ENCODE assay signal across 10 mouse cellular contexts in the genomic region with DNA sequence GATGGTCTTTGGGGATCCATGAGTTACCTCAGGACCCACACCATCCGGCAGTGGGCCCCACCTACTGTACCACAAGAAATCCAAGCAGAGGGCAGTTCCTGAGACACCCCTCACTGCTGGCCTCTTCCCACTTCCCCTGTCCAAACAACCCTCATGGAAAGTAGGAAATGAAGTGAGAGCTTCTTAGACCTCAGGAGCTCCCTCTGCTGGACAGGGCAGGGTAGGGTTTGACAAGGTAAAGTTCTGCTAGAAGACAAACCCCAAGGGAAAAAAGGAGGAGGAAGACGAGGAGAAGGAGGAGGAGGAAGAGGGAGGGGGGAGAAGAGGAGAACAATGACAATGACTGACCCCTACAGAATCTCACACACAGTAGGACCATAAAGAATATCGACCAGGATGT. TPM values are rescaled to one million over a fixed set of nuclear protein-coding genes. Genes with fewer than 3 reads are reported as not detected.
DNase-seq lines count a peak whose midpoint lies in the region; ATAC-seq and TF ChIP-seq lines count a peak whose summit lies in the region.
"Had no signal": no experiment of that assay in that cellular context is flagged by ENCODE, and none has a peak within 500 bp of the region (broad histone marks: within the 10 kb centered on the region; RNA-seq: fewer than 3 reads in every experiment).

No protein-coding gene starts in this region.

- H3K27me3 ChIP-seq in hindbrain, embryonic 11.5 days (ENCODE audit: control insufficient read depth, insufficient read depth, low read length), result 0 out of 2 replicates have a peak, but pooled peaks cover 2% of the 10 kb centered on the region
- H3K27me3 ChIP-seq in hindbrain, embryonic 13.5 days, result 0 out of 2 replicates have a peak, but pooled peaks cover 9% of the 10 kb centered on the region
- H3K27me3 ChIP-seq: embryonic facial prominence, embryonic 13.5 days; limb, embryonic 15.5 days had no signal

- H3K9ac ChIP-seq in hindbrain, embryonic 11.5 days (ENCODE audit: low read depth, low read length), result no peak overlapping the region
- H3K9ac ChIP-seq in hindbrain, embryonic 13.5 days, result no peak overlapping the region
- H3K9ac ChIP-seq: embryonic facial prominence, embryonic 13.5 days; limb, embryonic 15.5 days had no signal

- no peak overlapping the region for H3K4me3 ChIP-seq in hindbrain, embryonic 11.5 days (ENCODE audit: low read depth, low read length)
- no peak overlapping the region for H3K4me3 ChIP-seq in hindbrain, embryonic 13.5 days
- no peak overlapping the region for H3K4me3 ChIP-seq in lung, adult 2 months (replicated peaks; ENCODE audit: extremely low read depth, low read depth, low read length)
- H3K4me3 ChIP-seq: embryonic facial prominence, embryonic 13.5 days; limb, embryonic 15.5 days had no signal

- TF ChIP-seq POLR2A in lung, adult 2 months (IDR thresholded peaks at IDR 0.05; ENCODE audit: borderline replicate concordance, extremely low read depth, low read depth, low read length), result no peak

- H3K4me2 ChIP-seq in hindbrain, embryonic 11.5 days (replicated peaks; ENCODE audit: low read depth, low read length), result no peak overlapping the region
- no peak overlapping the region for H3K4me2 ChIP-seq in hindbrain, embryonic 13.5 days
- H3K4me2 ChIP-seq: embryonic facial prominence, embryonic 13.5 days; limb, embryonic 15.5 days had no signal

- H3K4me1 ChIP-seq in hindbrain, embryonic 11.5 days (replicated peaks; ENCODE audit: control insufficient read depth, insufficient read depth, low read length), result no peaks in the 10 kb centered on the region
- H3K4me1 ChIP-seq in hindbrain, embryonic 13.5 days (replicated peaks), result peaks cover 19% of the 10 kb centered on the region; the same call in 1 of the 2 replicates
- H3K4me1 ChIP-seq in lung, adult 2 months (ENCODE audit: control insufficient read depth, insufficient read depth, low read length), result no peaks in the 10 kb centered on the region

- H3K9me3 ChIP-seq in hindbrain, embryonic 11.5 days (ENCODE audit: control insufficient read depth, low read length), result no peaks in the 10 kb centered on the region
- no peaks in the 10 kb centered on the region for H3K9me3 ChIP-seq in hindbrain, embryonic 13.5 days
- H3K9me3 ChIP-seq: embryonic facial prominence, embryonic 13.5 days; limb, embryonic 15.5 days had no signal

- DNase-seq in hindbrain, embryonic 11.5 days (ENCODE audit: low spot score), result peak; percentile 36
- DNase-seq in 416B (ENCODE audit: low read depth) (peak; percentile 50), MEL-GATA-1-ER (ENCODE audit: extremely low read depth, low read depth) (peak; percentile 26)
- DNase-seq in embryo, embryonic 10.5 days (ENCODE audit: low spot score), result peak; percentile 65
- DNase-seq in lung, adult 2 months, result peak; percentile 40
- DNase-seq in thymus, postnatal 14 days, result peak; percentile 47

- H3K27ac ChIP-seq in hindbrain, embryonic 11.5 days (ENCODE audit: low read depth, low read length), result no peak overlapping the region
- no peak overlapping the region for H3K27ac ChIP-seq in hindbrain, embryonic 13.5 days

- 61% methylated on average over 3 of the region's 3 CpGs for WGBS in hindbrain, embryonic 11.5 days
- 53% methylated on average over 3 of the region's 3 CpGs for WGBS in hindbrain, embryonic 13.5 days
- 53% methylated on average over 3 of the region's 3 CpGs for WGBS in lung, adult 2 months

- H3K36me3 ChIP-seq in hindbrain, embryonic 11.5 days (ENCODE audit: control insufficient read depth, insufficient read depth, low read length), result no peaks in the 10 kb centered on the region
- no peaks in the 10 kb centered on the region for H3K36me3 ChIP-seq in hindbrain, embryonic 13.5 days
- H3K36me3 ChIP-seq: limb, embryonic 15.5 days had no signal

- TF ChIP-seq CTCF in lung, adult 2 months (IDR thresholded peaks at IDR 0.05; ENCODE audit: insufficient read depth, low read length), result peak; percentile 38; the same call in 1 of the 2 replicates

- ATAC-seq in hindbrain, embryonic 11.5 days (ENCODE audit: low FRiP score), result no peak
- ATAC-seq in hindbrain, embryonic 13.5 days (ENCODE audit: low FRiP score), result no peak
- no peak for ATAC-seq in cerebellum, adult (ENCODE audit: insufficient number of reproducible peaks, low FRiP score, low TSS enrichment)

RNA-seq across cellular contexts. Expression of gene Dmrtb1, which starts 46.4 kb away (rescaled TPM):
- polyA plus RNA-seq in hindbrain, embryonic 11.5 days (2014; fragmentation: Nextera tagmentation; extraction: Ambion mirVana), result 13.8 and 16.6 TPM in 2 replicates
- 21.8 and 26.3 TPM in 2 replicates for polyA plus RNA-seq in hindbrain, embryonic 13.5 days (2015; fragmentation: Nextera tagmentation; extraction: Ambion mirVana)
- polyA plus RNA-seq in lung, adult 2 months (2012; rRNA removed), result 0.12 TPM in 1 of 2 replicates, not detected in the other

Comparison
In these comparisons a context has a peak if more than half of its experiments do, and no peak if none do; other contexts are left out.
1. RNA of gene Dmrtb1, which starts 46.4 kb away (polyA plus RNA-seq): 21.8 to 26.3 TPM in hindbrain, embryonic 13.5 days and 13.8 to 16.6 TPM in hindbrain, embryonic 11.5 days; 0.12 TPM in lung, adult 2 months; every median in the first group is over 10 times any median in the second.
2. Peak in every context shown above with its lines, with median percentiles within 50 percentile points of each other: DNase-seq.